8 mouse cellular contexts compared by ENCODE assay signal in the genomic region with DNA sequence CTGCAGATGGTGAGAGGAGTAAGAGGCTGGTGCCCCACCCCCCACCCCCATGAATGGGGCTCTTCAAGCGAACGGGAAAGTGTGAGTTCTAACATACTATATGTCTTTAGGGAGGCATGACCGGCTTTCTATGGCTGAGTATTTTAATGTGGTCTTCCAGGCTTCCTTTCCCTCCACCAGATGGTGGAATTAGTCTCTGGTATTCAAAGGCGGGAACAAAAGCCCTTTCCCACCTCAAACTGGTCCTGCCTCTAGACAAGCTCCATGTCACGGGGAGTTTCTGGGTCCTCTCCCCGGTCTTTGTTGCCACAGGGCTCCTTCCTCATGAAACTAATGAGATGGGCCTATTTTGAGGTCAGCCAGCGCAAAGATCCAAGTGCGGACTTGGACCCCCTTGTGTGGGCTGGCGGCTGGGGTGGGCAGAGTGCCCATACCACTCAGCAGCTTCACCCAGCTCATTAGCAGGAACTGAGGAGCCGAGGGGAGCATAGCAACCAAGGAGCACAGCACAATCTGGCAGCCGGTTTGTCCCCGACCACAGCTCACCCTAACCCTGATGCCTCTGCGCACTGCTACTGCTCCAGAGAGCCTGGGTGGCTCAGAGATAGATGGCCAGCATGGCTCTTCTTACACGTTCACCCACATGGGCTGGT. TPM values are rescaled to one million over a fixed set of nuclear protein-coding genes. Genes with fewer than 3 reads are reported as not detected.
DNase-seq lines count a peak whose midpoint lies in the region; ATAC-seq lines count a peak whose summit lies in the region.
"Had no signal": no experiment of that assay in that cellular context is flagged by ENCODE, and none has a peak within 500 bp of the region (broad histone marks: within the 10 kb centered on the region; RNA-seq: fewer than 3 reads in every experiment).

No protein-coding gene starts in this region.

- 43% methylated on average over 14 of the region's 14 CpGs for WGBS in forebrain, embryonic 10.5 days
- WGBS in hindbrain, embryonic 11.5 days = 36% methylated on average over 14 of the region's 14 CpGs
- 11% methylated on average over 14 of the region's 14 CpGs for WGBS in neural tube, embryonic 13.5 days

- H3K4me1 ChIP-seq in forebrain, embryonic 10.5 days = peaks cover 77% of the 10 kb centered on the region
- H3K4me1 ChIP-seq in hindbrain, embryonic 11.5 days (replicated peaks; ENCODE audit: control insufficient read depth, insufficient read depth, low read length) = peaks cover 14% of the 10 kb centered on the region
- peaks cover 68% of the 10 kb centered on the region for H3K4me1 ChIP-seq in neural tube, embryonic 13.5 days (replicated peaks)

- DNase-seq in forebrain, embryonic 10.5 days (ENCODE audit: extremely low spot score, low spot score) = peak; percentile 52
- DNase-seq in hindbrain, embryonic 11.5 days (ENCODE audit: low spot score) = peak; percentile 48
- DNase-seq in layer of hippocampus, postnatal 10 days (ENCODE audit: low spot score in 2 of 2) = peak; percentile 66 to 69
- DNase-seq in cerebellum, adult 9-11 months = no peak
- no peak for DNase-seq in yolk sac, embryonic 10.5 days (ENCODE audit: low spot score)
- DNase-seq in spleen, postnatal 14 days (ENCODE audit: low spot score in 2 of 2) = no peak

- no peak overlapping the region for H3K9ac ChIP-seq in hindbrain, embryonic 11.5 days (ENCODE audit: low read depth, low read length)
- H3K9ac ChIP-seq in neural tube, embryonic 13.5 days = 0 out of 2 replicates have a peak overlapping the region, but pooled peaks have one; percentile 8

- H3K9me3 ChIP-seq in forebrain, embryonic 10.5 days = no peaks in the 10 kb centered on the region
- no peaks in the 10 kb centered on the region for H3K9me3 ChIP-seq in hindbrain, embryonic 11.5 days (ENCODE audit: control insufficient read depth, low read length)
- H3K9me3 ChIP-seq in neural tube, embryonic 13.5 days = no peaks in the 10 kb centered on the region
- H3K9me3 ChIP-seq: megakaryocyte, embryonic 14.5 days had no signal

- peaks cover 23% of the 10 kb centered on the region for H3K27me3 ChIP-seq in forebrain, embryonic 10.5 days (ENCODE audit: poor library complexity, severe bottlenecking)
- no peaks in the 10 kb centered on the region for H3K27me3 ChIP-seq in hindbrain, embryonic 11.5 days (ENCODE audit: control insufficient read depth, insufficient read depth, low read length)
- H3K27me3 ChIP-seq in neural tube, embryonic 13.5 days = no peaks in the 10 kb centered on the region

- peak overlapping the region; percentile 88 for H3K27ac ChIP-seq in forebrain, embryonic 10.5 days
- H3K27ac ChIP-seq in hindbrain, embryonic 11.5 days (ENCODE audit: low read depth, low read length) = peak overlapping the region; percentile 51
- peak overlapping the region; percentile 74 for H3K27ac ChIP-seq in neural tube, embryonic 13.5 days (replicated peaks)

- no peaks in the 10 kb centered on the region for H3K36me3 ChIP-seq in forebrain, embryonic 10.5 days (replicated peaks)
- H3K36me3 ChIP-seq in hindbrain, embryonic 11.5 days (ENCODE audit: control insufficient read depth, insufficient read depth, low read length) = no peaks in the 10 kb centered on the region
- no peaks in the 10 kb centered on the region for H3K36me3 ChIP-seq in neural tube, embryonic 13.5 days

- H3K4me2 ChIP-seq in hindbrain, embryonic 11.5 days (replicated peaks; ENCODE audit: low read depth, low read length) = no peak overlapping the region
- H3K4me2 ChIP-seq in neural tube, embryonic 13.5 days = no peak overlapping the region

- ATAC-seq in hindbrain, embryonic 11.5 days (ENCODE audit: low FRiP score) = peak; percentile 46; the same call in 1 of the 2 replicates
- ATAC-seq in neural tube, embryonic 13.5 days (ENCODE audit: low read depth) = peak; percentile 62

- H3K4me3 ChIP-seq in forebrain, embryonic 10.5 days = no peak overlapping the region; the same call in 1 of the 2 replicates
- H3K4me3 ChIP-seq in hindbrain, embryonic 11.5 days (ENCODE audit: low read depth, low read length) = no peak overlapping the region
- H3K4me3 ChIP-seq in neural tube, embryonic 13.5 days = no peak overlapping the region
- H3K4me3 ChIP-seq: megakaryocyte, embryonic 14.5 days had no signal

RNA-seq across cellular contexts. Expression of gene Celsr1, which starts 39.5 kb away (rescaled TPM):
- 2.4 and 2.6 TPM in 2 replicates for polyA plus RNA-seq in forebrain, embryonic 10.5 days (2016; fragmentation: Nextera tagmentation; extraction: Ambion mirVana)
- polyA plus RNA-seq in hindbrain, embryonic 11.5 days (2014; fragmentation: Nextera tagmentation; extraction: Ambion mirVana) = 4.6 and 5.1 TPM in 2 replicates
- total RNA-seq in layer of hippocampus, postnatal 10 days (2021) = 1 to 10 TPM; 6.7 to 7.4 TPM
- polyA plus RNA-seq in neural tube, embryonic 13.5 days (2015; fragmentation: Nextera tagmentation; extraction: Ambion mirVana) = 1.8 TPM in 2 replicates

Comparison
In these comparisons a context has a peak if more than half of its experiments do, and no peak if none do; other contexts are left out.
1. DNase-seq: peak in forebrain, embryonic 10.5 days (single experiment), hindbrain, embryonic 11.5 days (single experiment) and layer of hippocampus, postnatal 10 days (2 of 2); none in cerebellum, adult 9-11 months (single experiment), yolk sac, embryonic 10.5 days (single experiment) and spleen, postnatal 14 days (0 of 2).
2. Peak in every context shown above with its lines, with median percentiles within 50 percentile points of each other: H3K27ac ChIP-seq.